Mouse (Mus musculus): ENCODE results near the gene Rasl10b. TPM values are rescaled to one million over a fixed set of nuclear protein-coding genes. Genes with fewer than 3 reads are reported as not detected.

The Rasl10b gene
- polyA plus RNA-seq (2015; fragmentation: Nextera tagmentation; extraction: Ambion mirVana): 1.2 and 1.4 TPM in 2 replicates

DNA sequence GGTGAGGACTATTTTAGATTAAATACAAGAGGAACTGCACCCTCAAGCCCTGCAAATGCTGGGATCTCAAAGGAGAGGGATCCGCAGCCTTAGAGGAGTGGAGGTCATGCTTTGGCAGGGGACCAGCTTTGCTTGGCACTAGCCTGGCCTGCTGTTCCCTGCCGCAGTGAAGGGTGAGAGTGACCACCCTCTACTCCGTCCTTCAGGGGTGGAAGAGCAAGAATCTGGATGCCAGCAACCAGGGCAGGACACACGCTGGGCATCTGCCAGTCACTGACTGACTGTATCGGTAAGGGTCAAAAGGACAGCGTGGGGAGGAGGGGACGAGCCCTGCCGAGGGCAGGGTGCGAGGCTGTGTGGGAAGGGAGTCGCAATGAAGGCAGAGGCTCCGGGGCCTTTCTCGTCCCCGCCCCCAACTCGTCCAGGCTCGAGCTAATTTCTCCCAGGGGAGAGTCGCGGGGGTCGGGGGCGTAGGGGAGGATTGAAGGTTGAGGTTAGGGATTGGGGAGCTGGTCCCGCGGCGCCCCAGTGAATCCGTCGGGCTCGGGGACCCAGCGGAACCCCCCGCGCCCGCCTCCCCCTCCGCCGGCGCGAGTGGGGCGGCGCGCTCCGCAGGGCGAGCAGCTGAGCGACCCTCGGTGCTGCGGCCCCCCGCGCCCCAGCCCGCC, at the start of gene Rasl10b:
TSS of gene Rasl10b (plus strand) at position 51 of the 668 bp plus-strand sequence.

GRCm38 (mm10) chr11:83429355-83429754, 20.4 kb downstream of the Rasl10b start, which contains the start of gene Gas2l2:
TSS of gene Gas2l2 (minus strand) at chr11:83429455.

GRCm38 (mm10) chr11:83437377-83437776, 28.4 kb downstream of the Rasl10b start, which contains the start of gene 1700020L24Rik:
TSS of gene 1700020L24Rik (plus strand) at chr11:83437677.

GRCm38 (mm10) chr11:83462711-83463244, 53.8 kb downstream of the Rasl10b start, which contains the start of gene Mmp28:
TSS of gene Mmp28 (minus strand) at chr11:83463071.

Other genes with a start within 250 kb of the Rasl10b start
- gene Slfn4, start 234.0 kb upstream of the Rasl10b start, polyA plus RNA-seq (2015; fragmentation: Nextera tagmentation; extraction: Ambion mirVana): 0.10 and 0.27 TPM in 2 replicates
- 0.40 and 0.51 TPM in 2 replicates for gene Slfn3, start 217.8 kb upstream of the Rasl10b start, polyA plus RNA-seq (2015; fragmentation: Nextera tagmentation; extraction: Ambion mirVana)
- gene Slfn14, start 122.4 kb upstream of the Rasl10b start, polyA plus RNA-seq (2015; fragmentation: Nextera tagmentation; extraction: Ambion mirVana): not detected in 2 replicates
- 18.9 and 20.0 TPM in 2 replicates for gene Ap2b1, start 110.1 kb upstream of the Rasl10b start, polyA plus RNA-seq (2015; fragmentation: Nextera tagmentation; extraction: Ambion mirVana)
- 12.1 and 13.1 TPM in 2 replicates for gene Pex12, start 106.6 kb upstream of the Rasl10b start, polyA plus RNA-seq (2015; fragmentation: Nextera tagmentation; extraction: Ambion mirVana)
- 0.05 TPM in 1 of 2 replicates, not detected in the other for gene Gas2l2, start 20.3 kb downstream of the Rasl10b start, polyA plus RNA-seq (2015; fragmentation: Nextera tagmentation; extraction: Ambion mirVana)
- gene 1700020L24Rik, start 28.5 kb downstream of the Rasl10b start, polyA plus RNA-seq (2015; fragmentation: Nextera tagmentation; extraction: Ambion mirVana): 0.35 and 0.88 TPM in 2 replicates
- 2.6 and 4.3 TPM in 2 replicates for gene Mmp28, start 53.9 kb downstream of the Rasl10b start, polyA plus RNA-seq (2015; fragmentation: Nextera tagmentation; extraction: Ambion mirVana)
- gene Taf15, start 63.9 kb downstream of the Rasl10b start, polyA plus RNA-seq (2015; fragmentation: Nextera tagmentation; extraction: Ambion mirVana): 3.5 and 3.9 TPM in 2 replicates
- gene Heatr9, start 113.0 kb downstream of the Rasl10b start, polyA plus RNA-seq (2015; fragmentation: Nextera tagmentation; extraction: Ambion mirVana): not detected in 2 replicates
- 0.45 and 1.5 TPM in 2 replicates for gene Ccl5, start 121.4 kb downstream of the Rasl10b start, polyA plus RNA-seq (2015; fragmentation: Nextera tagmentation; extraction: Ambion mirVana)
- gene Ccl9, start 169.5 kb downstream of the Rasl10b start, polyA plus RNA-seq (2015; fragmentation: Nextera tagmentation; extraction: Ambion mirVana): 10.8 and 14.0 TPM in 2 replicates
- 15.0 and 15.2 TPM in 2 replicates for gene Ccl6, start 183.9 kb downstream of the Rasl10b start, polyA plus RNA-seq (2015; fragmentation: Nextera tagmentation; extraction: Ambion mirVana)
- not detected in 2 replicates for gene Rpl9-ps1, start 236.5 kb downstream of the Rasl10b start, polyA plus RNA-seq (2015; fragmentation: Nextera tagmentation; extraction: Ambion mirVana)
- 0.19 and 0.29 TPM in 2 replicates for gene Ccl3, start 240.2 kb downstream of the Rasl10b start, polyA plus RNA-seq (2015; fragmentation: Nextera tagmentation; extraction: Ambion mirVana)

All from skeletal muscle tissue, postnatal 0 days (tissue).